Mouse (Mus musculus) forebrain, postnatal 0 days (tissue): ENCODE measurements around the gene Stk11ip. TPM values are rescaled to one million over a fixed set of nuclear protein-coding genes. Genes with fewer than 3 reads are reported as not detected.

Experiments used
- ATAC-seq: fragments of 200-750 bp; cut with Nextera tagmentation; 2 replicates; pipeline ENCODE4 v1.8.0; 2017; ENCODE audit warnings: mild to moderate bottlenecking, moderate library complexity
- DNase-seq: peaks from one replicate; pipeline ENCODE4 v3.0.0-alpha.2; 2015
- H3K27ac ChIP-seq: fragments of 300-500 bp; sonication (generic); 2 replicates; pipeline ENCODE4 v1.5.1; 2014; ENCODE audit warnings: low read depth, mild to moderate bottlenecking, antibody characterized with exemption, low read length, moderate library complexity, mixed read lengths
- H3K27me3 ChIP-seq: fragments of 300-500 bp; sonication (generic); 2 replicates; pipeline ENCODE4 v1.6.1; 2014; ENCODE audit warnings: mild to moderate bottlenecking, low read length, mixed read lengths; ENCODE audit not compliant: insufficient read depth
- H3K36me3 ChIP-seq: fragments of 300-500 bp; sonication (generic); 2 replicates; pipeline ENCODE4 v1.6.1; 2014; ENCODE audit warnings: mild to moderate bottlenecking, moderate library complexity; ENCODE audit not compliant: insufficient read depth
- H3K4me1 ChIP-seq: fragments of 300-500 bp; sonication (generic); 2 replicates; pipeline ENCODE4 v1.6.1; 2014; ENCODE audit warnings: antibody characterized with exemption; ENCODE audit not compliant: insufficient read depth
- H3K4me2 ChIP-seq: fragments of 300-500 bp; sonication (generic); 2 replicates; pipeline ENCODE4 v1.6.1; 2014; ENCODE audit warnings: low read depth, mild to moderate bottlenecking, moderate library complexity
- H3K4me3 ChIP-seq: fragments of 300-500 bp; sonication (generic); 2 replicates; pipeline ENCODE4 v1.5.1; 2014; ENCODE audit warnings: low read depth, low read length, mixed read lengths
- H3K9ac ChIP-seq: fragments of 300-500 bp; sonication (generic); 2 replicates; pipeline ENCODE4 v1.6.1; 2014; ENCODE audit warnings: mild to moderate bottlenecking
- H3K9me3 ChIP-seq: fragments of 300-500 bp; sonication (generic); 2 replicates; pipeline ENCODE4 v1.6.1; 2016; ENCODE audit warnings: low read length
- CTCF ChIP-seq: sonication (generic); IDR thresholded peaks from 2 replicates; pipeline ENCODE4 v1.5.1; 2016; ENCODE audit warnings: antibody characterized with exemption, control low read depth, low read depth
- WGBS: fragments of 180-500 bp; shearing (Covaris S2); extraction: QIAGEN DNeasy Blood & Tissue Kit; methylation state at CpG from one replicate; pipeline ENCODE4 v1.1.7; 2014; 5-methylcytosine and 5-hydroxymethylcytosine counted together
- polyA plus RNA-seq: library from polyadenylated mRNA; unstranded; fragments of >200 nt; fragmentation: Nextera tagmentation; extraction: Ambion mirVana; gene quantifications from 2 replicates; pipeline ENCODE4 v1.2.1, GENCODE M21; 2015
- total RNA-seq: library from RNA; depleted of rRNA; stranded (reverse); fragments of >200 nt; gene quantifications from 2 replicates; pipeline ENCODE4 v1.2.3, GENCODE M21; 2014

Stk11ip gene
- total and polyA plus RNA-seq, 2 experiments from 2014 or later, result 14.3 to 34.7 TPM

GRCm38 (mm10) chr1:75560206-75560913, 39.0 kb downstream of the Stk11ip start:
- no peak overlapping the region for H3K4me3 ChIP-seq
- DNase-seq, result peak; percentile 3
- H3K4me2 ChIP-seq, result no peak overlapping the region
- no peaks in the 10 kb centered on the region for H3K27me3 ChIP-seq
- no peaks in the 10 kb centered on the region for H3K9me3 ChIP-seq
- H3K9ac ChIP-seq, result no peak overlapping the region
- ATAC-seq, result no peak
- TF ChIP-seq CTCF, result no peak
- 83% methylated on average over 12 of the region's 12 CpGs for WGBS
- H3K4me1 ChIP-seq, result peaks cover 9% of the 10 kb centered on the region
- peaks cover 26% of the 10 kb centered on the region; the same call in 1 of the 2 replicates for H3K36me3 ChIP-seq
- no peak overlapping the region for H3K27ac ChIP-seq

DNA sequence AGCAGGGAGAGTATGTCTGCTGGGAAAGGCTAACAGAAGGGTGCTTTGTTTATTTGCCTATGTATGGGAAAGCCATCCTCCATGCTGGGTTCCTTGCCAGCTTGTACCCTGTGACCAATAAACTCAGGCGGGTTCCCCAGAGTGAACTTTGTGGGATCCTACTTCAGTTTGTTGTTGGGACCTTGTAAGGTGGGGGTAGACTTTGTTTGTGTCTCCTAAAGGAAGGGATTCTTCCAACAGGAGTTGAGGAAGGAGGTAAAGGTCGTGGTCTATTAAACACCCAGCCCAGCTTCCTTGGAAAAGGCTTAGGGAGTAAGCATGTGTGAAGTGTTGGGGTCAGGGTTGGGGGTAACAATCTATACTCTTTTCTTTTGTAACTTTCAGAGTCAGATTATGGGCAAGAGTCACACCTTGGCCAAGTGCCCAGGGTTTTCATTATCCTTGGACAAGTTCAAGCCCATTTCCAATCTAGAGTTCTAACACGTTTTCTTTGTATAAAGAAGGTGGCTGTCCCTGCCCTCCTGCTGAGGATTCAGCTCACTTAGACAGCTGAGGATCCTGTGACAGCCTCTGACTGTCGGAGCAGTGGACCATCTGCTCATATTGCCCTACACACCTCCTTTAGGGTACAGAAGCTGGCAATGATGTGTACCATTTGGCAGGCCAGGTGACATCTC, 40.0 kb downstream of the Stk11ip start:
- 31% methylated on average over 4 of the region's 4 CpGs for WGBS

DNA sequence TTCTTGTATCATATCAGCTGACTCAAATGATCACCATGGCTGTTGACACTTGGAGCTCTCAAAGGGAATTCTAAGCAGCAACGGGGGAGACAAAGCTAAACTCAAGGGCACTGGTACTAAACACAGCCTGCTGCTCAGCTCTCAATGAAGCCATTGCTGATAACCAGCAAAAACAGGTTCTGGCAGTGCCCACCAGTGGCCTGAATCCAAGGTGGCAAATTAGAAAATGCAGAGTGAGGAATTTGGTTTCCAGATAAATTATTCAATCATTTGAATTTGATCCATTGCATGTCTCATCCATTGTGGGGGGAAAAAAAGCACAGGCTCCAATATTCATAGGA, 40.5 kb downstream of the Stk11ip start:
- H3K36me3 ChIP-seq, result peaks cover 17% of the 10 kb centered on the region; the same call in 1 of the 2 replicates
- H3K4me2 ChIP-seq, result no peak overlapping the region
- peaks cover 12% of the 10 kb centered on the region for H3K4me1 ChIP-seq
- peak; percentile 68 for DNase-seq
- no peak overlapping the region for H3K4me3 ChIP-seq
- H3K9ac ChIP-seq, result no peak overlapping the region
- H3K27ac ChIP-seq, result peak overlapping the region; percentile 55
- H3K9me3 ChIP-seq, result no peaks in the 10 kb centered on the region
- peak; percentile 12; the same call in 1 of the 2 replicates for ATAC-seq
- H3K27me3 ChIP-seq, result no peaks in the 10 kb centered on the region
- WGBS, result 38% methylated on average over 1 of the region's 1 CpGs
- no peak for TF ChIP-seq CTCF

More for the DNA sequence above, 40.0 kb downstream of the Stk11ip start:
- Histone ChIP-seq H3K9me3 (no peaks in the 10 kb centered on the region), H3K36me3 (peaks cover 21% of the 10 kb centered on the region; the same call in 1 of the 2 replicates), H3K4me2 (no peak overlapping the region), H3K4me1 (peaks cover 12% of the 10 kb centered on the region), H3K4me3 (no peak overlapping the region), H3K9ac (no peak overlapping the region), H3K27me3 (no peaks in the 10 kb centered on the region), H3K27ac (peak overlapping the region; percentile 55)
- DNase-seq (no peak), ATAC-seq (peak; percentile 12; the same call in 1 of the 2 replicates)
- no peak for TF ChIP-seq CTCF

DNA sequence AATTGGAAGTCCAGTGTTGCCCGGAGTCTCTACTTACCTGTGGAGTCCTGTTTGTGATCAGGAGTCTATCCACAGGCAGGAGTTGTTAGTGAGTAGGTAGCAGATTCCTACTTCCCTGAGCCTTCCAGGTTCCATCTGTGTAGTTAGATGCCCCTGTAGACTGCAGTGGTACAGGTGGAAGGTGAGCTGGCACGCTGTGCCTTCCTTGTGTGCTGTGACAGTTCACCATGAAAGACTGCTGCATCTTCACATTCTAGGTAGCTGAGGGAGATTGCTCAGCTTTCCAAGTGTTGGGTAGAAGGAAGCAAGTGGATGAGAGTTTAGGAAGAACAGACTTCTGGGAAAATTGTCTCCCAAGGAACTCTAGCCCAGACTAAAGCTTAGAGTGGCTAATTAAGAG, 42.8 kb downstream of the Stk11ip start:
- H3K9ac ChIP-seq, result no peak overlapping the region
- H3K36me3 ChIP-seq, result no peaks in the 10 kb centered on the region
- H3K4me3 ChIP-seq, result no peak overlapping the region
- H3K4me2 ChIP-seq, result no peak overlapping the region
- DNase-seq (no peak), ATAC-seq (no peak)
- H3K4me1 ChIP-seq, result peaks cover 9% of the 10 kb centered on the region
- no peak for TF ChIP-seq CTCF
- H3K27ac ChIP-seq, result no peak overlapping the region
- no peaks in the 10 kb centered on the region for H3K9me3 ChIP-seq
- WGBS, result 85% methylated on average over 2 of the region's 2 CpGs
- no peaks in the 10 kb centered on the region for H3K27me3 ChIP-seq

GRCm38 (mm10) chr1:75564916-75565315, 43.6 kb downstream of the Stk11ip start:
- no peak for DNase-seq
- no peaks in the 10 kb centered on the region for H3K36me3 ChIP-seq
- no peak for ATAC-seq
- 0 out of 2 replicates have a peak, but pooled peaks have one; percentile 12 for TF ChIP-seq CTCF
- H3K4me1 ChIP-seq, result peaks cover 6% of the 10 kb centered on the region
- no peak overlapping the region for H3K4me3 ChIP-seq
- no peaks in the 10 kb centered on the region for H3K27me3 ChIP-seq
- H3K4me2 ChIP-seq, result no peak overlapping the region
- no peak overlapping the region for H3K27ac ChIP-seq
- no peak overlapping the region for H3K9ac ChIP-seq
- H3K9me3 ChIP-seq, result no peaks in the 10 kb centered on the region
- WGBS, result 65% methylated on average over 5 of the region's 5 CpGs

- H3K27ac ChIP-seq, result peak overlapping the region; percentile 23; the same call in 1 of the 2 replicates
Measured at GRCm38 (mm10) chr1:75565616-75566015, 44.3 kb downstream of the Stk11ip start.

GRCm38 (mm10) chr1:75570403-75570802, 49.1 kb downstream of the Stk11ip start:
- WGBS, result 64% methylated on average over 6 of the region's 6 CpGs

More at GRCm38 (mm10) chr1:75565616-75566015, 44.3 kb downstream of the Stk11ip start:
- Histone ChIP-seq H3K27me3 (no peaks in the 10 kb centered on the region), H3K36me3 (no peaks in the 10 kb centered on the region), H3K4me3 (no peak overlapping the region), H3K9me3 (no peaks in the 10 kb centered on the region), H3K9ac (no peak overlapping the region; the same call in 1 of the 2 replicates), H3K4me1 (peaks cover 6% of the 10 kb centered on the region), H3K4me2 (no peak overlapping the region)
- WGBS, result 47% methylated on average over 9 of the region's 9 CpGs
- DNase-seq (no peak), ATAC-seq (peak; percentile 13; the same call in 1 of the 2 replicates)
- no peak for TF ChIP-seq CTCF

More at GRCm38 (mm10) chr1:75570403-75570802, 49.1 kb downstream of the Stk11ip start:
- Histone ChIP-seq H3K27me3 (no peaks in the 10 kb centered on the region), H3K9ac (no peak overlapping the region), H3K4me3 (no peak overlapping the region), H3K36me3 (no peaks in the 10 kb centered on the region), H3K4me1 (peaks cover 3% of the 10 kb centered on the region; the same call in 1 of the 2 replicates), H3K4me2 (no peak overlapping the region), H3K9me3 (no peaks in the 10 kb centered on the region), H3K27ac (no peak overlapping the region)
- no peak for DNase-seq
- no peak for TF ChIP-seq CTCF
- ATAC-seq, result no peak
